Mouse (Mus musculus) hindbrain, postnatal 0 days (tissue): ENCODE measurements at regions not wholly inside any gene's neighbourhood (a gene's known extent, or its start where the extent isn't known, plus 50 kb on each side); places are given as distances from the start of the nearest gene placed in this dataset.

Experiments
- ATAC-seq: fragments of 200-750 bp; cut with Nextera tagmentation; 2 replicates; pipeline ENCODE4 v1.8.0; 2017; ENCODE audit warnings: mild to moderate bottlenecking, moderate TSS enrichment, moderate library complexity
- DNase-seq: peaks from one replicate; pipeline ENCODE4 v3.0.0-alpha.2; 2015; ENCODE audit warnings: low spot score
- H3K27ac ChIP-seq: fragments of 300-500 bp; sonication (generic); 2 replicates; pipeline ENCODE4 v1.5.1; 2014; ENCODE audit warnings: mild to moderate bottlenecking
- H3K27me3 ChIP-seq: fragments of 300-500 bp; sonication (generic); 2 replicates; pipeline ENCODE4 v1.6.1; 2014; ENCODE audit warnings: low read length, mixed read lengths; ENCODE audit not compliant: insufficient read depth
- H3K36me3 ChIP-seq: fragments of 300-500 bp; sonication (generic); 2 replicates; pipeline ENCODE4 v1.6.1; 2014; ENCODE audit warnings: low read length, mixed read lengths; ENCODE audit not compliant: insufficient read depth
- H3K4me1 ChIP-seq: fragments of 300-500 bp; sonication (generic); 2 replicates; pipeline ENCODE4 v1.6.1; 2014; ENCODE audit warnings: antibody characterized with exemption, low read length, mixed read lengths; ENCODE audit not compliant: insufficient read depth
- H3K4me2 ChIP-seq: fragments of 300-500 bp; sonication (generic); 2 replicates; pipeline ENCODE4 v1.6.1; 2014; ENCODE audit warnings: low read depth, mild to moderate bottlenecking, low read length, moderate library complexity, mixed read lengths
- H3K4me3 ChIP-seq: fragments of 300-500 bp; sonication (generic); 2 replicates; pipeline ENCODE4 v1.5.1; 2014; ENCODE audit warnings: low read length
- H3K9ac ChIP-seq: fragments of 300-500 bp; sonication (generic); replicated peaks from 2 replicates; pipeline ENCODE4 v1.6.1; 2014; ENCODE audit warnings: mild to moderate bottlenecking, low read length, moderate library complexity, mixed read lengths
- H3K9me3 ChIP-seq: fragments of 300-500 bp; sonication (generic); 2 replicates; pipeline ENCODE4 v1.6.1; 2016; ENCODE audit warnings: low read length, mixed read lengths
- CTCF ChIP-seq: IDR thresholded peaks from 2 replicates; pipeline ENCODE4 v1.5.1; 2016; ENCODE audit warnings: antibody characterized with exemption, control low read depth, low read depth
- WGBS: fragments of 180-500 bp; shearing (Covaris S2); extraction: QIAGEN DNeasy Blood & Tissue Kit; methylation state at CpG from one replicate; pipeline ENCODE4 v1.1.7; 2014; 5-methylcytosine and 5-hydroxymethylcytosine counted together

DNA sequence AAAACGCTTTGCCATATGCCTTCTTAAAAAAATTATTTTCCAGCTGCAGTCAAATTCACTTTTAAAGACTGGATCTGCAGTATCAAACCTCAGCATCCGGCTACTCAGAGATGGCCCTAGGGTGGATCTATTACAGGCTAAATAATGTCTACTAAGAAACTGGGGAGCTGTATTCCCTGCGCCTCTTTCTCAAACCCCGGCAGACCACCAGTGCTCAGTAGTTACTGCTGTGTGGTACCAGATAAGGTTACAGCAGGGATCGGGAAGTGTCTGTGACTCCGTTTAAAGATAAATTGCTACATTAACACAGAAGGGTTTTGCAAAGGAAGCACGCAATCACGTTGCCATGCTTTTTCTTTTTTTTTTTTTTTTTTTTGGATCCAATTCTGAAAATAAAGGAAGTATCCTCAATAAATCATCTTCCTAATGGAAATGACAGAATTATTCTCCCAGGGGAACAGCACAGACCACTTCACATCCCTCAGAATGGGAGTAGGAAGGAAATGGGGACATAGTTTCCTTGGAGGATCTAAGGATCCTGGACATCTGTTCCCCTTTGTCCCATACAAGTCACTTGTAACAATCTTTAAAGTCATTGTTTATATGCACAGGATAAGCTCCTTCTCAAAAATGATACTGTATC is 304.1 kb upstream of the N6amt1 start:
- Histone ChIP-seq H3K4me3 (no peak overlapping the region), H3K4me2 (no peak overlapping the region), H3K4me1 (no peaks in the 10 kb centered on the region), H3K9me3 (no peaks in the 10 kb centered on the region), H3K36me3 (no peaks in the 10 kb centered on the region), H3K27me3 (no peaks in the 10 kb centered on the region), H3K27ac (no peak overlapping the region), H3K9ac (no peak overlapping the region)
- DNase-seq (no peak), ATAC-seq (no peak)
- WGBS: 81% methylated on average over 8 of the region's 8 CpGs
- no peak for TF ChIP-seq CTCF

- no peaks in the 10 kb centered on the region for H3K27me3 ChIP-seq
- no peak overlapping the region for H3K4me3 ChIP-seq
- no peak for ATAC-seq
- DNase-seq: no peak
- TF ChIP-seq CTCF: no peak
- no peaks in the 10 kb centered on the region for H3K4me1 ChIP-seq
- no peak overlapping the region for H3K27ac ChIP-seq
- no peak overlapping the region for H3K9ac ChIP-seq
- H3K9me3 ChIP-seq: no peaks in the 10 kb centered on the region
- H3K36me3 ChIP-seq: no peaks in the 10 kb centered on the region
- H3K4me2 ChIP-seq: no peak overlapping the region
- WGBS: 33% methylated on average over 5 of the region's 5 CpGs
These were observed 309.0 kb upstream of the N6amt1 start for GRCm38 (mm10) chr16:87044773-87045561.

GRCm38 (mm10) chr16:87043689-87044088 is 310.3 kb upstream of the N6amt1 start:
- H3K27ac ChIP-seq: no peak overlapping the region
- TF ChIP-seq CTCF: no peak
- no peak overlapping the region for H3K4me3 ChIP-seq
- no peak overlapping the region for H3K4me2 ChIP-seq
- H3K4me1 ChIP-seq: no peaks in the 10 kb centered on the region
- no peaks in the 10 kb centered on the region for H3K9me3 ChIP-seq
- H3K9ac ChIP-seq: no peak overlapping the region
- no peaks in the 10 kb centered on the region for H3K27me3 ChIP-seq
- ATAC-seq: no peak
- no peaks in the 10 kb centered on the region for H3K36me3 ChIP-seq
- no peak for DNase-seq

GRCm38 (mm10) chr16:87040366-87040765 is 313.6 kb upstream of the N6amt1 start:
- no peak for TF ChIP-seq CTCF
- Histone ChIP-seq H3K4me3 (no peak overlapping the region), H3K9me3 (no peaks in the 10 kb centered on the region), H3K9ac (no peak overlapping the region), H3K27ac (no peak overlapping the region), H3K4me1 (no peaks in the 10 kb centered on the region), H3K36me3 (no peaks in the 10 kb centered on the region), H3K4me2 (no peak overlapping the region), H3K27me3 (no peaks in the 10 kb centered on the region)
- no peak for DNase-seq
- 90% methylated on average over 4 of the region's 4 CpGs for WGBS
- ATAC-seq: no peak

GRCm38 (mm10) chr16:87039861-87040260 is 314.1 kb upstream of the N6amt1 start:
- TF ChIP-seq CTCF: no peak
- WGBS: 89% methylated on average over 1 of the region's 1 CpGs
- no peak overlapping the region for H3K4me2 ChIP-seq

GRCm38 (mm10) chr16:87037061-87037460 is 316.9 kb upstream of the N6amt1 start:
- H3K36me3 ChIP-seq: no peaks in the 10 kb centered on the region
- 81% methylated on average over 6 of the region's 6 CpGs for WGBS
- no peak overlapping the region for H3K27ac ChIP-seq
- H3K27me3 ChIP-seq: no peaks in the 10 kb centered on the region
- no peak for ATAC-seq
- no peak overlapping the region for H3K4me3 ChIP-seq
- H3K9ac ChIP-seq: no peak overlapping the region
- H3K9me3 ChIP-seq: no peaks in the 10 kb centered on the region
- H3K4me1 ChIP-seq: no peaks in the 10 kb centered on the region
- no peak for DNase-seq
- no peak overlapping the region for H3K4me2 ChIP-seq
- no peak for TF ChIP-seq CTCF

More at GRCm38 (mm10) chr16:87039861-87040260, 314.1 kb upstream of the N6amt1 start:
- no peaks in the 10 kb centered on the region for H3K36me3 ChIP-seq
- no peak overlapping the region for H3K27ac ChIP-seq
- ATAC-seq (no peak), DNase-seq (no peak)
- no peaks in the 10 kb centered on the region for H3K9me3 ChIP-seq
- H3K4me1 ChIP-seq: no peaks in the 10 kb centered on the region
- H3K4me3 ChIP-seq: no peak overlapping the region
- H3K27me3 ChIP-seq: no peaks in the 10 kb centered on the region
- no peak overlapping the region for H3K9ac ChIP-seq

GRCm38 (mm10) chr16:87031836-87032235 is 322.1 kb upstream of the N6amt1 start:
- 72% methylated on average over 3 of the region's 3 CpGs for WGBS

More at GRCm38 (mm10) chr16:87031836-87032235, 322.1 kb upstream of the N6amt1 start:
- Histone ChIP-seq H3K27me3 (no peaks in the 10 kb centered on the region), H3K4me1 (no peaks in the 10 kb centered on the region), H3K9me3 (no peaks in the 10 kb centered on the region), H3K4me2 (no peak overlapping the region), H3K27ac (no peak overlapping the region), H3K4me3 (no peak overlapping the region), H3K9ac (no peak overlapping the region), H3K36me3 (no peaks in the 10 kb centered on the region)
- no peak for DNase-seq
- TF ChIP-seq CTCF: no peak
- ATAC-seq: no peak
